Mouse (Mus musculus) kidney, adult 9 months (tissue): ENCODE data around the gene Mpzl1.
"Not testable (repeated sequence)": the region's sequence is repeated elsewhere in the genome, so short reads cannot be mapped to it uniquely, and the experiment has no call there.

Experiments
- DNase-seq: peaks from one replicate; pipeline ENCODE4 v3.0.0; 2022

The Mpzl1 gene

DNA sequence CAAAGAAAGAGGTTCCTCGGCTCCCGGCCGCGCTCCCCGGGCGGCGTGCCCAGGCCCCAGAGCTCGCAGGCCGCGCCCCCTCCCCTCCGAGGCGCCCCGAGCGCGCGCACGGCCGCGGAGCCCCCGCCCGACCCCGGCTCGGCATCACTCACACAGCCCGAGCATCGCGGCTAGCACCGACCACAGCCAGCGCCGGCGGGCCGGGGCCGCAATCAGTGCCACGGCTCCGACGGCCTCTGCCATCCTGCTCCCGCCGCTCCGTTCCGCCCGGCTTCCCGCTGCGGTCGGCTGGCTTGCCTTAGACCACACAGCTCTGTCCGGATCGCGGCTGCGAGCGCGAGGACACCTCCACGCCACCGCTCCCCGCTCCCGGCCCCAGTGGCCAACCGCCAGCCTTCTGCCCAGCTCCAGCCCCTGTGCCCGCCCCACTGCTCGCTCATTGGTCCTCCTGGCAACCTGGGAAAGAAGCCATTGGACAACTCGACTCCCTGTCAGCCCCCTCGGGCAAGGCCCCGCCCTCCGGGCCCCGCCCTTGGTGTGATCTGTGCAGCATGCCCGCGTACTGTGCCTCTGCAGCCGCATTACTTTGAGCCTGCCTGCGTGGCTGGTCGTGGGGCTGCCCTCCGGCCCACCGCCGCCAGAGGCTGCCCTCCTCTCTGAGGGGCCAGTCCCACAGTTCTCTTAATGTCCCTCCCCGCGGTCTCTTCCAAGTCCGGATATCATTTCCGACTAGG, at the start of gene Mpzl1:
Mpzl1 (minus strand) TSS at position 388 of the 734 bp plus-strand sequence.
- DNase-seq, result peak; percentile 99

GRCm38 (mm10) chr1:165682056-165682853, 47.9 kb upstream of the Mpzl1 start:
- peak; percentile 54 for DNase-seq

DNA sequence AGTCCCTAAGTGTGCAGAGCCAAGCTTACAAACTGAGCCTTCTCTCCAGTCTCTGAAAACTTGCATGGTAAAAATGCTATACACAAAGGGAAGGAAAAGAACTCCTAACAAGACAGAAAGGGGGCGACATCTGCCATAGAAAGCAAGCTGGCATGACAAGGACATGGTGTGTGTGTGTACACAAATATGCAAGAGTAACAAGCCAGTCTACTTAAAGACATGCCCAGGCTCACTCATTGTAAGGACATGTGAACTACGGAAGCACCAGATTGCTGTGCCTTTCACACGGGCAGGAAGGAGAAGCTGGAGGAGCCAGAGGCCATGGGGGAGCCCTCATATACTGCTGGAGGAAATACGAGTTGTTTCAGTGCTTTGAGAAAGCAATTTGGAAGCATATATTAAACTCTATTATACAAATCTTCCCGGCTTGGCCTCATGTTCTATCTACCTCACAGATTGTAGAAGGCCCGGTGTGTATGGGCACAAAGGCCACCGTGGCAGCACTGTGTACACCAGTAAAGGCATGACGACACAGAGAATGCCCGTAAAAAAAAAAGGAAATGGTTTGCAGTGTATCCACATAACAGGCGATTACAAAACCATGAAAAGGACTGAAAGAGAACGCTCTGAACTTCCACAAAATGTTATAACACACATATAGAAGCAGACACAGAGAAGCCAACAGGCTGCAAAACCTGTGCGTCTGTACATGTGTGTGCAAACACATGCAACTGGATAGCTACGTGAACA, 46.9 kb upstream of the Mpzl1 start:
- no peak for DNase-seq

GRCm38 (mm10) chr1:165680086-165680485, 45.7 kb upstream of the Mpzl1 start:
- not testable (repeated sequence) for DNase-seq

DNA sequence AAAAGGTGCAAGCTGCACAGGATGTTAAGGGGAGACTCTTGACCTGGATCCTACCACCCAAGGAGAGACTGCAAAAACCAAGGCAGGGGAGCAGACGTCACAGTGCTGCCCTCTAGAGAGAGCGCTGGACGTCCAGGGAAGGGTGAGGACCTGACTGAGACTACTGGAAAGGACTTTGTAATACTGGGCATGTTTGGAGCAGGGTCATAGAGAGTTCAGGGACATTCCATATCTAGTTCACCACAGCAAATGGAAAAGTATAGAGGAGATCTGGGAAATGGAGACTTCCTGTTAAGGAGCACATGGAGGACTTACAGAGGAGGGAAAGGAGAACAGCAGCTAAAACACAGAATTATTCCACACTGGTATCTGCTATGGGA, 45.3 kb upstream of the Mpzl1 start:
- DNase-seq, result peak; percentile 38

- DNase-seq, result no peak
Observed at GRCm38 (mm10) chr1:165678861-165679617, 44.7 kb upstream of the Mpzl1 start.

GRCm38 (mm10) chr1:165677558-165677957, 43.2 kb upstream of the Mpzl1 start:
- no peak for DNase-seq

GRCm38 (mm10) chr1:165676993-165677392, 42.7 kb upstream of the Mpzl1 start:
- DNase-seq, result no peak

DNA sequence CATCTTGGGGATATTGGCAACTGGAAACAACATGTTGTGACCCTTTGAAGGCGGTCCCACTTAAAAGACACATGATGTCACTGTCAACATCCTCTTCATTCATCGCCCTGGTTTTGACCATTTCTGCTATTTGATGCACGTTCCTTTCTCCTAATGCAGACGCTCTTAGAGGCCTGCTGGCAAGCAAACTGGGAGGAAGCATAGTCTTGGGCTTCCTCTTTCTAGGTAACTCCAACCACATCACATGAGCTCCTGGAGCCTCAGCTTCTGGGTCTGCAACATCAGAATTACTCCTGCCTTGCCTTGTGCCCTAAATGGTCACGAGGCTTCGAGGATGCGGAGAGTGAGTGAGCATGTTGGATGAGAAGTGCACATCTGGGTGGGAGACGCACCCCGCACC, 40.8 kb upstream of the Mpzl1 start:
- DNase-seq, result no peak

GRCm38 (mm10) chr1:165672355-165672754, 38.0 kb upstream of the Mpzl1 start:
- DNase-seq, result peak; percentile 26

DNA sequence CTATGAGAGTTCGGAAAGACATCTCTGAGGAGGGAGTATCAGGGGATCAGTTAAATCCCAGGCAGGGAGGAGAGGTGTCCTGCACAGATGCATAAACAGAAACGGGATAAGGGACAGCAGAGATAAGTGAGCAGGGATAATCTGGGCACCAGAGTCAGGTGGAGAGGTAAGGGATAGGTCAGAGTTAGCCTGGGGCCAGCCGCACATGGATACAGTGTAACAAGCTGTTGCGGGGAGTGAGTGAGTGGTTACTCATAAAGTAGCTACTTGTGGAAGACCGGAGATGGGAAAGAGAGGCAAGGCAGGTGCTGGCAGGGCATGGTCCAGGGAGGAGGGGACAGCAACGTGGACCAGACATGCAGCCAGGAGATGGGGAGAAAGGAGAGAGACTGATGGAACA, 35.7 kb upstream of the Mpzl1 start:
- DNase-seq, result no peak

DNA sequence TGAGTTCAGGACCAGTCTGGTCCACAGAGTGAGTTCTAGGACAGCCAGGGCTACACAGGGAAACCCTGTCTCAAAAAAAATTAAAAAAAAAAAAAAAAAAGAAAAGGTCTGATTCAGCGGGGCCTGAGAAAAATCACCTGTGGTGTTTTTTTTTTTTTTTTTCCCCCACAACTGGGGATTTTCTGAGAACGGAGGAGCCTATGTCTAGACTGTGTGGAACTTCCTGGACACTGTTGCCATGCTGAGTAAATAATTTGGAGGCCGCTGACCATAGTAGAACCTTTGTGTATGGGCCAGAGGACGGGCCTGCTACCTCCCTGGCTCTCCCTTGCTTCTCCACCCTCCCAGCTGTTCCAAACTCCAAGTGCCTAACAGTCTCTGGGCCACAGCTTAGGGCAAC, 34.6 kb upstream of the Mpzl1 start:
- no peak for DNase-seq

GRCm38 (mm10) chr1:165667380-165667779, 33.0 kb upstream of the Mpzl1 start:
- DNase-seq, result no peak

- DNase-seq, result no peak
Observed at GRCm38 (mm10) chr1:165666944-165667343, 32.6 kb upstream of the Mpzl1 start.

- no peak for DNase-seq
Observed at GRCm38 (mm10) chr1:165665758-165666157, 31.4 kb upstream of the Mpzl1 start.

DNA sequence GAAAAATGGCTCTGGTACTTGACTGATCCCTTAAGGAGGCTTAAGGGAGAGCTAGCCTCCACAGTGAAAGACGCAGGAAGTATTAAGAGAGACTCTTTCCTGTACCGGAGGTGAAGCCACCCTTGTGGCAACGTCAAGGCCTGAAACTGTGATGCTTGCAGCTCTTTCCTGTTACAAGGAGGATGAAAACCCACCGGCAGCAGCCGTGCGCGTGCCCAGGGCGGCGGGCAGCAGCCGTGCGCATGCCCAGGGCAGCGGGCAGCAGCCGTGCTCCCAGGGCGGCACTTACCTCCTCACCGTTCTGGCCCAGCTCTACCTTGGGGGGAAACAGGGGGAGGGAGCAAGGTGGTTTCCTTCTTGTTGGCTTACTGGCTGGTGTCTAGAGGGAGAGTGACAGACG, 28.9 kb upstream of the Mpzl1 start:
- no peak for DNase-seq

GRCm38 (mm10) chr1:165662426-165663192, 28.3 kb upstream of the Mpzl1 start:
- no peak for DNase-seq

- no peak for DNase-seq
Observed at GRCm38 (mm10) chr1:165661725-165662124, 27.4 kb upstream of the Mpzl1 start.

- DNase-seq, result no peak
Observed at GRCm38 (mm10) chr1:165661191-165661590, 26.9 kb upstream of the Mpzl1 start.

DNA sequence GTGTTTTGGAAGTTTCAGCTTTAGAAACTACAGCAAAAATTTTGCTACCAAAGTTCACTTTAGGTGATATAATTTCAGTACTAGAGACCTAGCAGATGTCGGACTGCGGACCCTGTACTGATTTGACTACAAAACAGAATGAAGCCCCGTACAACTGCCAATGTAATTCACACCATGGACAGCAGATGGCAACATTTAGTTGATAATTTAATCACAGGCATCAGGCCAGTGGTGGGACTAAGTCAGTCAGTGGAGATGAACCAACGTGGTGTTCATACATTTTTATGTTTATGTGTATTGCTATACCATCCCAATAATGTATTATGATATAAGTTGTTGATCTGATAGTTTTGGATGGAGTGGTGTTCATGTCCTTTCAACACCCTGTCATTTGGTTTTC, 26.4 kb upstream of the Mpzl1 start:
- peak; percentile 81 for DNase-seq

- DNase-seq, result peak; percentile 89
Observed at GRCm38 (mm10) chr1:165658602-165659001, 24.3 kb upstream of the Mpzl1 start.

GRCm38 (mm10) chr1:165655482-165655881, 21.1 kb upstream of the Mpzl1 start:
- DNase-seq, result no peak
